Mouse (Mus musculus): ENCODE measurements around the gene 1700069L16Rik.

DNA sequence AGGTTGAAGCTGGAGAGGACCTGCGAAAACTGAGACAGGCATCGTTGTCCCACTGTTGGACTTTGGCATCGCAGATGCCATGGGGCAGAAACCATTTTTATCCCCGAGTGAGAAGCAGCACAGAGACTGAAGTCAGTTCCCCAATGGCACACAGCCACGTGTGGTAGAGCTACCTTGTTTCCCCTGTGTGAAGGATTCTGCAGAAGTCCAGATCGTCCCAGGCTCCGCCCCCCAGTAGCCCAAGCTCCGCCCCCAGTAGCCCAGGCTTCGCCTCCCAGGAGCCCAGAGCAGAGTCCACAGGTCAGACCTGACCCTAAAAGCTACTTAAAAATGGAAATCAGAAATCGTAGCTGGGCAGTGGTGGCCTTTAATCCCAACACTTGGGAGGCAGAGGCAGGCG lies 70.4 kb downstream of the 1700069L16Rik start:
- TF ChIP-seq CTCF (IDR thresholded peaks at IDR 0.05; ENCODE audit: low read depth) (no peak), EP300 (IDR thresholded peaks at IDR 0.05; ENCODE audit: low read depth) (no peak)
